Mouse (Mus musculus) cortical plate, adult 2 months (tissue): ENCODE results near the gene Sephs1.

Experiments used
- CTCF ChIP-seq: fragments of 200-500 bp; IDR thresholded peaks from 2 replicates; pipeline ENCODE4 v1.5.1; 2011; ENCODE audit warnings: mild to moderate bottlenecking, control low read depth, low read length; ENCODE audit not compliant: insufficient read depth; ENCODE audit errors: extremely low read depth
- POLR2A ChIP-seq: fragments of 200-500 bp; IDR thresholded peaks from 2 replicates; pipeline ENCODE4 v1.6.1; 2011; ENCODE audit warnings: mild to moderate bottlenecking, low read length, control low read depth; ENCODE audit not compliant: insufficient read depth; ENCODE audit errors: extremely low read depth

DNA sequence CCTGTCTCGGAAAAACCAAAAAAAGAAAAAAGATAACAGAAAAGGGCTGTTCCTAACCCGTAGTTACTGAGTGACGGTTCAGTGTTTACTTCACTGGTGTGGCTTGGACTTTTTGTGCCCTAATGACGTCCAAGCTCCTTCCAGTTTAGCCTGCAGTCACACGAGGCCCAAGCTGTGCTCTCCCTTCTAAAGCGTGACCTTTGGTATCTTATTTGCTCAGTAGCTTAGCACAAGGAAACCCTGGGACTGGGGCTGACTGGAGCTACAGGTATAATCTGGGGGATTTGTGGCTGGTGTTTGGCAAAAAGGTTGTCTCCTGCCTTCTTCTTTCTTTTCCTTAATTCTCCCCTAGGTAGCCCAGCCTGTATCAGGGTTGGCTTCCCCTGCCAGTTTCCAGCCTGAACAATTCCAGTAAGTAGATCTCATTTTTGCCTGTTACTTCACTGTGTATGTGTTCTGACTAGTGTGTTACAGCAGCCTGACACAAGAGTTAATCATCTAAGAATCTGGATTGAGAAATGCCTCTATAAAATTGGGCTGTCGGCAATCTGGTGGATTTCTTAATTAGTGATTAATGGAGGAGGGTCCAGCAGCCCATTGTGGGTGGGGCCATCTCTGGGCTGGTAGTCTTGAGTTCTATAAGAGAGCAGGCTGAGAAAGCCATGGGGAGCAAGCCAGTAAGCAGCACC is 41.3 kb downstream of the Sephs1 start:
- no peak for TF ChIP-seq POLR2A
- no peak for TF ChIP-seq CTCF
